Mouse (Mus musculus): Measurements from ENCODE around the gene Osbpl11. TPM values are rescaled to one million over a fixed set of nuclear protein-coding genes. Genes with fewer than 3 reads are reported as not detected.

The Osbpl11 gene
- polyA plus RNA-seq, 1 experiment from 2014 or later = 20.3 TPM

DNA sequence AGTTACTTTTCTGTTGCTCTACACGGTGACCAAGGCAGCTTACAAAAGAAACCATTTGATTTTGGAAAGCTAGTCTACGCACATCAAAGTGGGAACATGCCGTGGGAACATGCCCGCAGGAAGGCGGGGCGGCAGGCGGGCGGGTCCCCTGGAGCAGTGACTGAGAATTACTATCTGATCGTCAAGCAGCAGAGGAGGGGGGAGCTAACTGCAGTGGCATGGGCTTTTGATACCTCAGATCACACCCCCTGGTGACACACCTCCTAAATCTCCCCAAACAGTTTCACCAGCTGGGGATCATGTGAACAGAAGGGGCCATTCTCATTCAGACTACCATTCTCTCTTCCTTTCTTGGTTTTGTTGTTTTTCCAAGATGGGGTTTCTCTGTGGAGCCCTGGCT lies 103.7 kb downstream of the Osbpl11 start:
- Histone ChIP-seq H3K27ac (replicated peaks) (no peak overlapping the region), H3K4me1 (no peaks in the 10 kb centered on the region), H3K9ac (replicated peaks) (no peak overlapping the region), H3K36me3 (peaks cover 74% of the 10 kb centered on the region), H3K9me3 (no peaks in the 10 kb centered on the region), H3K4me3 (no peak overlapping the region), H3K4me2 (replicated peaks) (no peak overlapping the region), H3K27me3 (no peaks in the 10 kb centered on the region)
- WGBS = 91% methylated on average over 9 of the region's 9 CpGs
- ATAC-seq (replicated peaks) = no peak

- Histone ChIP-seq H3K36me3 (peaks cover 87% of the 10 kb centered on the region), H3K4me3 (no peak overlapping the region), H3K4me2 (replicated peaks) (no peak overlapping the region), H3K27me3 (no peaks in the 10 kb centered on the region), H3K9ac (replicated peaks) (no peak overlapping the region), H3K9me3 (no peaks in the 10 kb centered on the region), H3K27ac (replicated peaks) (no peak overlapping the region), H3K4me1 (no peaks in the 10 kb centered on the region)
- WGBS = 86% methylated on average over 7 of the region's 7 CpGs
- no peak for ATAC-seq (replicated peaks)
Observed at GRCm38 (mm10) chr16:33289981-33290380, 105.1 kb downstream of the Osbpl11 start.

DNA sequence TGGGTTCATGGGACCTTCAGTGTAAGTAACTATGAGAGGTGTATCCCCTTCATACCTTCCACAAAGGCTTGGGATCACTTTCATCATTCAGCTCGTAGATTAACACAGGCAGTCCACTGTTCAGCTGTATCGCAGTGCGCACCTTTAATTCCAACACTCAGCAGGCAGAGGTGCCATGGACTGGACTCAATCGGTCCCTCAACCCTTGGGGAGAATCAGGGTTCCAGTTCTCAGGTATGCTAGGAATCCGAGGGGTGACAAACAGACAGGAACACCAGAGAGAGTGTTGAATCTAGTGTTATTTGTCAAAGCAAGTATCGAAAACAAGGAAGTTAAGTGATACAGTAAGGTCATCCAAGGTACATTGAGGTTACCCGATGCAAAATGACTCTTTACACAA lies 107.4 kb downstream of the Osbpl11 start:
- no peak overlapping the region for H3K4me3 ChIP-seq
- no peaks in the 10 kb centered on the region for H3K9me3 ChIP-seq
- peaks cover 89% of the 10 kb centered on the region for H3K36me3 ChIP-seq
- WGBS = 97% methylated on average over 7 of the region's 7 CpGs
- H3K27me3 ChIP-seq = no peaks in the 10 kb centered on the region
- no peak overlapping the region for H3K4me2 ChIP-seq (replicated peaks)
- H3K27ac ChIP-seq (replicated peaks) = no peak overlapping the region
- no peaks in the 10 kb centered on the region for H3K4me1 ChIP-seq
- no peak overlapping the region for H3K9ac ChIP-seq (replicated peaks)
- no peak for ATAC-seq (replicated peaks)

Other genes with a start within 250 kb of the Osbpl11 start
- gene Iqcg, start 128.9 kb upstream of the Osbpl11 start, polyA plus RNA-seq (2015; fragmentation: Nextera tagmentation; extraction: Ambion mirVana) = 3.1 and 4.7 TPM in 2 replicates
- 534 and 571 TPM in 2 replicates for gene Rpl35a, start 128.6 kb upstream of the Osbpl11 start, polyA plus RNA-seq (2015; fragmentation: Nextera tagmentation; extraction: Ambion mirVana)
- gene Lmln, start 122.5 kb upstream of the Osbpl11 start, polyA plus RNA-seq (2015; fragmentation: Nextera tagmentation; extraction: Ambion mirVana) = 3.3 and 3.7 TPM in 2 replicates
- 74.1 and 79.4 TPM in 2 replicates for gene Snx4, start 66.4 kb downstream of the Osbpl11 start, polyA plus RNA-seq (2015; fragmentation: Nextera tagmentation; extraction: Ambion mirVana)
- gene Zfp148, start 195.8 kb downstream of the Osbpl11 start, polyA plus RNA-seq (2015; fragmentation: Nextera tagmentation; extraction: Ambion mirVana) = 68.6 and 77.3 TPM in 2 replicates

All from forebrain, embryonic 15.5 days (tissue).